Mouse (Mus musculus): ENCODE data around the gene Pcbp2.

Pcbp2 gene

DNA sequence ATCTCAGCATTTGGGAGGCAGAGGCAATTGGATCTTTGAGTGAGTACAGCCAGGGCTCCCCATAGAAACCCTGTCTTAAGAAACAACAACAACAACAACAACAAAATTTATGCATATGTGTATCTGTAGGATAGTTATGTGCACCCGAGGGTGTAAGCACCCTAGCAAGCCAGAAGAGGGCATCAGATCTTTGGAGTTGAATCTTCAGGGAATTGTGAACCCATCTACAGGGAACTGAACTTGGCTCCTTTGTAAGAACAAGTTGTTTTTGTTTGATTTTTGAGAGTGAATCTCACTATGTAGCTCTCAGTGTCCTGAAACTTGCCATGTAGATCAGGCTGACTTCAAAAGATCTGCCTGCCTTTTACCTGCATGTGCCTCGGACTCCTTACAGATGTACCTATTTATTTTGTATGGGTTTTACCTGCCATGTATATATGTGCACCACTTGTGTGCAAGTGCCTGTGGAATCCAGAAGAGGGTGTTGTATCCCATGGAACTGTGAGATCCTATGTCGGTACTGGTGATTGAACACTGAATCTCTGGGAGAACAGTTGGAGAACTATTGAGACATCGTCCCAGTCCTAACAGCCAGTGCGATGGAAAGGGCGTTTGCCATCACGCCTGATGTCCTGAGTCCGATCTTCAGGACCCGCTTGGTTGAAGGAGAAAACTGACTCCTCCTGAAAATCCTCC is 1.5 kb upstream of the Pcbp2 start:
- no peak for DNase-seq (ENCODE audit: low read depth)

DNA sequence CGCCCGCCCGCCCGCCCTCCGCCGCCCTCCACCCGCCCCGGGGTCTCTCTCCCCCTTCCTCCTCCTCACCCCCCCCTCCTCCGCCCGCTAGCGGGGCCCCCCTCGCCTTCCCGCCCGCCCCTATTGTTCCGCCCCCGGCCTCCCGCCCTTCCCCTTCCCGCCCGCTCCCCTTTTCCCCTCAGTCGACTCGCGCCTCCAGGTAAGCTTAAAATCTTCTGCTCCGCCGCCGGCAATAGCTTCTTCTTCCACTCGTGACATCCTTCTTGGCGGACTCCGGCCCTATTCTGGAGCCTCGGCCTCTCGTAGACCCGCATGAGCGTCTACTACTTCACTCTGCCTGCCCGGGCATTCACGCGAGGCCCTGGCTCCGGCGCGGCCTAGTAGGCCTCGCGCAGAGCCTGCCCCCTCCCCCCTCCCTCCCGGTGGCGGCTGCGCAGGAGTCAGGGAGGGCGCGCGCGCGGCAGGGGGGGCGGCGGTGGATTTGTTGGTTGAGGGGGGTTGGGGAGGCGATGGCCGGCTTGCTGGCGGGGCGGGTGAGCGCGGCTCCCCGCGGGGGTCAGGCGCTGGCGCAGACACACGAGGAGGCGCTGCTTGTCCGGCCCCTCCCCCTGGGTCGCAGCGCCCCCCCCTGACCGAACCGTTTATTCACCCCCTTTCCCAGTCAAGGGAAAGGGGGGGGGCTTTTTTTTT is 411 bp downstream of the Pcbp2 start:
- DNase-seq (ENCODE audit: low read depth), result peak; percentile 89

DNA sequence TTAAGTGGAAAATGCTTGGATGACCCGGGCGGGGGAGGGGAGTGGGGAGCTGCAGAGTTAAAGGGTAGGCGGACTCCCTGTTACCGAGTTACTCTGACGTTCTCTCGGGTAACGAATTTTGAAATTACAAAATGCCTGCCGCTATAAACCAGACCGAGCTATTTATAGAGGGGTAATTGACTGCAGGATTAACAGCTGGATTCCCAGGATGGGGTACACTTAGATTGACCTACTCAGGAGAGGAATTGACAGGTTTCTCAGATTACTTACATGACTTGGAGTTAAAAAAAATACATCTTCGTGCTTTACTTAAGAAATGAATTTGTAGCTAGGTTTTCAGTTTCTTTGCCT is 931 bp downstream of the Pcbp2 start:
- DNase-seq (ENCODE audit: low read depth), result no peak

DNA sequence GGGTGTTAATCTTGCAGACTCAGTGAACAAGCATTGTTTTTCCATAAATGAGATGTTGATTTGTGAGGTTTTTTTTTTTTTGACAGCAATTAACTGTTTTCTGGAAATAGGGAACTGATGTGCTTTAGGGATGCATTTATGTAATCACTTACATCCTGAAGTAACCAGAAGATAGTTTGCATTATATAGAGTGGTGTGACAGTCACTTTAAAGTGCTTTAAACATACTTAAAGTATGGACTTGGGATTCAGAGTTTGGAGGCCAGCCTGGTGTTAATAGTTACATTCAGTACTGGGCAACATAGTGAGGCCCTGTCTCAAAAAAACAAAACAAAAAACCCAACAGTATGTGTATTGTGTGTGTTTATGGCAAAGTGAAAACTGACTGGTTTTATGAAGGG is 1.4 kb downstream of the Pcbp2 start:
- DNase-seq (ENCODE audit: low read depth), result no peak

DNA sequence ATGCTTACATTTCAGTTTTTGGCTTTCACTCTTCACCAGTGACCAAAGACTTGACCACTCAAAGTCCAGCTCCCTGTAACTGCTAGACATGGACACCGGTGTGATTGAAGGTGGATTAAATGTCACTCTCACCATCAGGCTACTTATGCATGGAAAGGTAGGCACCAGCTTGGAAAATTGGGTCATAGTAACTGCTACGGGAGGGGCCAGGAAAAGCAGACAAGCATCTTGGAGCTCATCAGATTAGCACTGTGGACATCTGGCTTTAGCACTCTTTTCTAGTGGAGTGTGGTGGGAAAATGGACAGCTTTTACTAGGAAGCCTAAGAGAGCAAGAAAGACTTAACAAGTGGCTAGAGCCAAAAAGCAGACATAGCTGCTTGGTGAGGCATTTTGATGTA is 2.9 kb downstream of the Pcbp2 start:
- DNase-seq (ENCODE audit: low read depth), result no peak

DNA sequence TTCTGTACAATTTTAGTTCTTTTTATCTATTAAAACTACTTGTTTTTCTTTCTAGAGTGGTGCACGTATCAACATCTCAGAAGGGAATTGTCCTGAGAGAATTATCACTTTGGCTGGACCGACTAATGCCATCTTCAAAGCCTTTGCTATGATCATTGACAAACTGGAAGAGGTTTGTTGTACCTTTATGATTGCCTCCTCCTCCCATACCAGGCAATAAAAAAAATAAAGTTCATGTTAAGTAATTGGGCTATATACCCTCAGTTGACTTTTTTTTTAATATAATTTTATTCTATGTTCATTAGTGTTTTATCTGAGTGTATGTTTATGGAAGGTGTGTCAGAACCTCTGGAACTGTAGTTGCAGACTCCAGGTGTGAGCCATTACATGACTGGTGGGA is 4.2 kb downstream of the Pcbp2 start:
- DNase-seq (ENCODE audit: low read depth), result no peak

DNA sequence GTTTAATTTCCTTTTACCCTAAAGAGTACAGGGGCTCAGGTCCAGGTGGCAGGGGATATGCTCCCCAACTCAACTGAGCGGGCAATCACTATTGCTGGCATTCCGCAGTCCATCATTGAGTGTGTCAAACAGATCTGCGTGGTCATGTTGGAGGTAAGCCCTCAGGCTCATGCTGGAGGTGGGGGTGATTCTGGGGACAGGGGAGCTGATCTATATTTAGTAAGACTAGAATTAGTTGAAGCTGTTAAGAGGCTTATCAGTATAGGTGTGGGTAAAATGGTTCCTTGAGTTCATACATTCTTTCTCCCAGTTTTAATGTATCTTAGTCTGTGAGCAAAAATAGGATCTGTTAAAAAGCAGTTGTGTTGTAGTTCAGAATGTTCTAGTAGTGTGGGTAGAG is 12.8 kb downstream of the Pcbp2 start:
- DNase-seq (ENCODE audit: low read depth), result no peak

DNA sequence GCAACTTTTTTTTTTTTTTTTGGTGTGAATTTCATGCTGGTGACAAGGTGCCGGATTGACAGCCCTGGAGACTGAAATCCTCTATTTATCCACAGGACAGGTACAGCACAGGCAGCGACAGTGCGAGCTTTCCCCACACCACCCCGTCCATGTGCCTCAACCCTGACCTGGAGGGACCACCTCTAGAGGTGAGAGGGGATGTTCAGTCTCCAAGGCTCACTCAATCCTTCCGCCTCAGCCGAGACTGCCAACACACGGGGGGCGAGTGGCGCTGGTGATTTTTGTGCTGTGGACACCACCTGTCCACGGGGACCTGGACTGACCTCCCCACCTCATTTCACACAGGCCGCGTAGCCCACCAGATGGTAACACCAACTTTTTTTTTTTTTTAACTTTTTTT is 15.5 kb downstream of the Pcbp2 start:
- DNase-seq (ENCODE audit: low read depth), result no peak

DNA sequence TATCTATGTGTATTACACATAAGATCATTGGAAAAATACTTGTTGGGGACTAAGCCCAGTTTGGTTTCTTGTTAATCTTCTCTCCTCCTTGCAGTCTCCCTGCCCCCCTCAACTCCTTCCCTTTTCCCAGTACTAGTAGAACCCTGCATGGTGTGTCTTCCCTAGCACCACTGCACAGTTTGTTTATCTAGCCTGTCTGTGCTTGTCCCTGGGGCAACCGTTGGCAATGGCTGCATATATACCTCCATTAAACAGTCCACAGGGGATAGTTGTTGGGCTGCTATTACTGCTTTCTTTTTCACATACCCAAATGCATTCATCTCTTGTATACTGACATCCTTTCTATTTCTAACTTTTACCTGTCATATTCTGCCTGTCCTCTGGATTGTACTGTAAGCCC is 17.3 kb downstream of the Pcbp2 start:
- DNase-seq (ENCODE audit: low read depth), result no peak

DNA sequence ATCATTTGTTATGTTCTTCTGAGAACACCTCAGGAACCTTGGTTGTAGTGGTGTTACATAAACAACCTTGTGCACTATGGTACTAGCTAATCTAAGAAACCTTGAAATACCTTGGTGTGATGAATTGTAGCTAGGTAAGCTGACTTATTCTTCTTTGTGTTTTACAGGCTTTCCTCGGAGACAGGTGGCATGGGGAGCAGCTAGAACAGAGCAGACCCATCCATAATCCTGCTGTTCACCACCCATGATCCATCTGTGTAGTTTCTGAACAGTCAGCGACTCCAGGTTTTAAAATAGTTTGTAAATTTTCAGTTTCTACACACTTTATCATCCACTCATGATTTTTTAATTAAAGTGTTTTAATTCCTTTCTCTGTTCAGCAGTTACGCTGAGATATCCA is 28.0 kb downstream of the Pcbp2 start:
- DNase-seq (ENCODE audit: low read depth), result no peak

DNA sequence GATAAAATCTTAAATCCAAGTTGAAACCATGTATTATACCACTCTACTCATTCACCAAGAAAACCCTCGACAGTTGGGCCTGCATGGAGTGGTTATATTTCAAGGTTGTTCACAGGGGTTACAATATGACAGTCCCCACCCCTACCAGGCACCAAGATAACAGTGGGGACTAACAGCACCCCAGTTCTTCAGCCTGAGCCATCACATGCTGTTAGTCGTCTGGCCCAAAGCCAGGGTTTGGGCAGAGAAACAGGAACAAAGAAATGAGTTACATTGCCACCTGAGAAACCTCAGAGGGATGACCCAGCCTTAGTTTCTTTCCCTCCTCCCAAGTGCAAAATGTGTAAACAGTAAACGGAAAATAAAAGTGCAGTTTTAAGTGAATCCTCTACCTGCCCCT is 29.0 kb downstream of the Pcbp2 start:
- no peak for DNase-seq (ENCODE audit: low read depth)

DNA sequence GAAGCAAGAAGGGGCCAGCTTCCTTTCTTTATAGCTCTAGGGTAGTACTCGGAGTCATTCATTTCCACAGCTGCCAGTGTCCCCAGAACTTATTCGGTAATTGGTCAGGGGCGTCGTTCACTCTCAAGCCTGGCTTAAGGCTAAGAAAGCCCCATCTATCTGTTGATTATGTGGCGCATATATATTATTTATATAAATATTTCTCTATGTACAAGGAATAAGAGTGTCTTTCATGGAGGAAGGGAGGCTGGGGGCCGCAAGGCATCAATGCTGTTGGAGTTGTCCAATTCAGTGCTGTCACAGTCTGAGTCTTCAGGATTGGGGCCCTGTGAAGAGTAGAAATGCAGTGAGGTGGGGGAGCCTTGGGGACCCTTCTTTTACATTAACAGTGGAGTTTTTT is 29.5 kb downstream of the Pcbp2 start:
- no peak for DNase-seq (ENCODE audit: low read depth)

DNA sequence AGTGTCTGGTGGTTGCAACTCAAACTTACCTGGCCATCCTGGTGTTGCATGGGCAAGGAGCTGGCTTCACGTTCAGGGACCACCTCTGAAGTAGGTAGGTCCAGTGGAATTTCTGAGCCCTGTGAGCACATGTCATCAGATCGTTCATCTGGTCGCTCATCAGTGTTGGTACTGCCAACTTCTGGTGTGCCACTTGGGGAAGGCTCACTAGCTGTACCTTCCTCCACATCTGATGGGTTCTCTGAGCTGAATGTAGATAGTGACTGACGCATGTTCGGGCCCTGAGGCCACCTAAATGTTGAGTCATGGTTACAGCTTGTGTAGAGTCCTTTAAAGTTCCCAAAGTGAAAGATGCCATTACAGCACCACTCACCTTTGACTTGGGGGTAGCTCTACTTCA is 30.1 kb downstream of the Pcbp2 start:
- DNase-seq (ENCODE audit: low read depth), result no peak

DNA sequence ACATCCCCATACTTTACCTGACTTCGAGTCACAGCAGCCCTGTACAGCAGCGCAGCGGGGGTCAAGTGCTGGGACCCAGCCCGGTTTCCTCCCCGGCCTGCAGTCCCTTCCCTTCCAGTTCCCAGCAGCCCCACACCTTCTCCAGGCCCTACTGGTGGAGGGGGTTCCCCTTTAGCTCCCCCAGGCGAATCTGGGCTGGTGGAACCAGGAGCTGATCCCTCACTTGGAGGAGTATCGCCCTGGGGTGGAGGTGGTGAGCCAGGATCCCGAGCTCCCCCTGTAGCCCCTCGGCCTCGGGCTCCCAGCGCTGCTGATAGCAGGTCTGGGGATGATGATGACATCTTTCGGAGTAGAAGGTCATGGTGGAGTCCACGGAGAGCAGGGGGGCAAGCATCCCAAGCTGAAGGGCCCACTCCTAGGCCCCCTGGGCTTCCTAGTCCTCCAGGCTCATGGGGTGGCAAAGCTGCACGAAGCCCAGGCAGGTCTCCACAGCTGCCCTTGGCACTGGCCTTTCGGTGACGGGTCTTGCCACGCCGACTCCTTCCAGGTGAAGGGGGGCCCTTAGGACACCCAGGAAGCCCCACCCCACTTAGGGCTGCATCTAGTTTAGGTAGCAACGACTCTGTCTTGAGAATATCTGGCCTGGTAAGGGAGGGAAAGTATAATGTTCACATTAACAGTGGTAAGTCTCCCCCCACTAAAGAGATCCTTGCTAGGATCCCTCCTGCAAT is 30.9 kb downstream of the Pcbp2 start:
- DNase-seq (ENCODE audit: low read depth), result no peak

DNA sequence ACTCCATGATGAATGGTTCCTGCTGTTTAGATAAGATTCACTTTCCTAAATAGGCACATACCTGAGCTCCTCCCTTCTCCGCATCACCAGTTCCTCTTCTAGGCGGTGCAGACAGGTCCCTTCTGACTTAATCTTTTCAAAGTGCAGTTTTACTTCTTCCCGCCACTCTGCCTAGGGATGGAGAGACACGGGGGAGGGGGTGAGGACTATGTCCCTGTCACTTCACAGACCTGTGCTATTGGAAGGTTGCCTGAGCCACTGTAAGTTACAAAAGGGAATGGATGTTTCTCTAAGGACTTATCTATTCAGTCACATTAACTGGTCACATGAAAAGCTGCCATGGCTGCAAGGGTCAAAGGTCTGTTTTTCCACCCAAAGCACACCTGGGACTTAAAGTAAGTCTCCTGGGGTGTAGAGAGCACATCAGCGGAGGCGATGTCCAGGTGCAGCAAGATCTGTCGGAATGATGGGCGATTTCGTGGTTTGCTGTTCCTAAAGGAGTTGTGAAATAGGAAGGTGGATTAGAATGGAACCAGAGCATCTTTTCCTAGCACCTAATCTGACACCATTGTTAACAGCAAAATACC is 32.0 kb downstream of the Pcbp2 start:
- DNase-seq (ENCODE audit: low read depth), result no peak

DNA sequence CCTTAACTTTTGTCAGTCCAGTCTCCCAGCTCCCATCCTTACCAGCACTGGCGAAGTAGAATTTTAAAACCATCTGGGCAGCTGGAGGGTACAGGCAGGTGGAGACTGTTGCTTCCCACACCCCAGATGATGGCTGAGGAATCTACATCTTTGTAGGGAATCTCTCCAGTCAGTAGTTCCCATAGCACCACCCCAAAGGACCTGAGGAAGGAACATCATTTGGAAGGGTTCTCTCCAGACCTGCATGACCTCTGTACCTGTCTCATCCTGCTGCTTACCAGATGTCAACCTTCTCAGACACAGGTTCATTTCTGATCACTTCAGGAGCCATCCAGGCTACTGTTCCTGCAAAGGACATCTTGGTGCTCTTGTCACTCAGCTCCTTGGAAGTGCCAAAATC is 33.1 kb downstream of the Pcbp2 start, which contains the start of gene Gm10337:
TSS of gene Gm10337 (plus strand) at position 276 of the 400 bp plus-strand sequence.
- no peak for DNase-seq (ENCODE audit: low read depth)

DNA sequence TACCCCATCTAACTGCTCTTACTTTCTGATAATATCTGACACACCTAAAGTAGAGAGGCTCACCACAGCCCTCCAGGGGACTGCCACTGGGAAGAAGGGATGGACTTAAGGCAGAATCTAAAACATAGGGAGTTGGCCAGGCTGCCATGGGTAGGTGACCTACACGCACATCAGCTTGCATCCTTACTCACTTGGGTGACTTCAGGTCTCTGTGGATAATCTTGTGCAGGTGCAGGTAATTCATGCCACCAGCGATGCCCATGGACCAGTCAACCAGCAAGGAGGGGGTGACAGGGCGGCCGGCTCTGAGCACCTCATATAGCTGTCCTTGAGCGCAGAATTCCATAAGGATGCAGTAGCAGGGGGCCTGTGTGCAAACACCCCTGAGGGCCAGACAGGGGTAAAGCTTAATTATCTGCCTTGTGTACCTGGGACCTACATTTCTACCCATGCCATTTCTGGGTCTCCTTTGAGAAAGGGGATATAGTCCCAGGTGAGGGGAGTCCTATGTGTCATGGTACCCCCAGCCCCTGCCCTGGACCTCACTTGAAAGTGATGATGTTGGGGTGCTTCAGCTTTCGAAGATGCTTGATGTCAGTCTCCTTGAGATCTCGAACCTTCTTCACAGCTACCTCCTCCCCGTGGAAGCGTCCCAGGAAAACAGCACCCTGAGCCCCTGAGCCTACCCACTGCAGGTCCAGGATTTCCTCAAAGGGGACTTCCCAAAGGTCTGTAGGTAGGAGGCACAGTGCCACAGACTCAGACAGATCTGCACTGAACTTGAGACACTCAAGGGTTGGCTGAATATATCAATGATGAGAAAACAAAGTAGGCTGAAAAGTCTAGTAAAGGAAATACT is 33.8 kb downstream of the Pcbp2 start:
- no peak for DNase-seq (ENCODE audit: low read depth)

DNA sequence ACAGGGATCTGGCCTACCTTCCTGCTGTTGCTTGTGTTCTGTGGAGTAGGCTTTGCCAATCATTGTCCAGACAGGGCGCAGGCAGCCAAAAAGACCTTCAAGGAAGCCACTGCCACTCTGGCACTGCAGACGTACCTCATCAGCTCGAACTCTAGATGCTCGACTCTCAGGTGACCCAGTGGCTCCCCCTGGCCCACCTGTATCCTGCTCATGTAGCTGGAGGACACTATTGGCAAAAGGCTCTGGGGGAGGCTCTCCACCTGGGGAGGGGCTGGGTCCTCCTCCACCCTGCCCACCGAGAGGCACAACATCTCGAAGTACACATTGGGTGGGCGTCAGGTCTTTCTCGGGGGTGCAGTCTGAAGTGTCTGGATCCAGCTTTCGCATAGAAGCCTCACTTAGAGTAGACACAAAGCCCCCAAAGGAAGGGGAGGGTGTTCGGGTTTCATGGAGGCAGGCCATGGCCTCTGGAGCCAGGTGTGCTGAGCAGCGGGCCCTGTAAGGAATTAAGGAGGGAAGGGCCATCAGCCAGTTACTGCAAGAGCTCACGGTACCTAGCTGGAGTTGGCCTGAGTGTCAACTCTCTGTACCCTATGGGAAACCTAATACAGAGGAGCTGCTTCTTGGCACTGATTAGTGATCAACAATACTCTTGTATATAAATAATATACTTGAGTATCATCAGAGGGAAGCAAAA is 34.9 kb downstream of the Pcbp2 start:
- no peak for DNase-seq (ENCODE audit: low read depth)

DNA sequence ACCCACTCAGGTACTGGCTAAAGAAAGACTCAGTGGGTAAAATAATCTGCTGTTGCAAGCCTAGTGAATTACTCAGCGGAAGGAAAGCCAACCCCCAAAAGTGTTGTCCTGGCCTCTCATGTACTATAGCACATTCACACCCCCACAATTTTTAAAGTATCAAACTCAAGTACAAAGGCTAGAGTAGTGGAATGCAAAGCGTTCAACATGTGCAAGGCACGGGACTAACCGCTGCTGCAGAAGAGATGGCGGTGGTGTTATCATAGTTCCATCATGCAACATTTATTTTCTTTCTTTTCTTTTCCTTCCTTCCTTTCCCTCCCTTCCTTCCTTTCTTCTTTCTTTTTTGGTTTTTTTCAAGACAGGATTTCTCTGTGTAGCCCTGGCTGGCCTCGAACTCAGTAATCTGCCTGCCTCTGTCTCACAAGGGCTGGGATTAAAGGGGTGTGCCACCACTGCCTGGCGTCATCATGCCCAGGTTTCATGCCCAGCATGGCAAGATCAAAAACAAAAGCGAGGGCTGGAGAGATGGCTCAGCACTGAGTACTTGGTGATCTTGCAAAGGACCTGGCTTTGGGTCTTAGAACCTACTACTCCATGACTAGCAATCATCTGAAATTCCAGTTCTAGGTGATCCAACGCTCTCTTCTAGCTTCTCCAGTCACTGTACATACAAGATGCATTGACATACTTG is 35.6 kb downstream of the Pcbp2 start:
- no peak for DNase-seq (ENCODE audit: low read depth)

DNA sequence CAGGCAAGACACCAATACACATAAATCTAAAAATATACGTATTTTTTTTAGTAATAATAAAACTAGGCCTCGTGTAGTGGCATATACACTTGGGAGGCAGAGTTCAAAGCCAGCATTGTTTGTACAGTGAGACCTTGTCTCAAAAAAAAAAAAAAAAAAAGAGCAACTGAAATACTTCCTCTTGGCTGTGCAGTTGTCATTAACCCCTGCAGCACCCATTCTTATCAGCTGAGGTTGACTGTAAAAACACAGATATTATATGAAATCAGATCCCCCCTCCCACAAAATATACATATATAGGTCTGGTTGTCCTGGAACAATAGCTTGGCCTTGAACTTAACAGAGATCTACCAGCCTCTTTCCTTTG is 36.1 kb downstream of the Pcbp2 start:
- no peak for DNase-seq (ENCODE audit: low read depth)

DNA sequence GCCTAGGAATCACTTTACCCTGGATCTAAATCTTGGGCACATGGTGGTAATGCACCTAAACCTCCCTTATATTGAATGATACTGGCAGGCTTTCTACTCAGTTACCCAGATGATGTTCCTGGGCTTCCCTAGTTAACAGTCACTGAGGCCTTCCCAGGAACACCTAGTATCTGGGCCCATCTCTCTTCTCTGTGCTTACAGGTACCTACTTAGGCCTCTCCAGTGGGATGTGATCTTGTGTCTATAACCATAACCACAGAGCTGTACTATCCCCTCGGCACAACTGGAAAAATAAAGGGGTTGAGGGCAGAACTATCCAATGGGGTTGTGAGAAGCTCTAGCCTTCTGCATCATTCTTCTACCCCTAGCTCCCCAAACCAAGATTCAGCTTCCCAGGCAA is 36.5 kb downstream of the Pcbp2 start:
- no peak for DNase-seq (ENCODE audit: low read depth)

All from induced T-regulatory cell, adult 2 months (primary cell).